20 mouse cellular contexts compared by ENCODE assay signal in the genomic region with DNA sequence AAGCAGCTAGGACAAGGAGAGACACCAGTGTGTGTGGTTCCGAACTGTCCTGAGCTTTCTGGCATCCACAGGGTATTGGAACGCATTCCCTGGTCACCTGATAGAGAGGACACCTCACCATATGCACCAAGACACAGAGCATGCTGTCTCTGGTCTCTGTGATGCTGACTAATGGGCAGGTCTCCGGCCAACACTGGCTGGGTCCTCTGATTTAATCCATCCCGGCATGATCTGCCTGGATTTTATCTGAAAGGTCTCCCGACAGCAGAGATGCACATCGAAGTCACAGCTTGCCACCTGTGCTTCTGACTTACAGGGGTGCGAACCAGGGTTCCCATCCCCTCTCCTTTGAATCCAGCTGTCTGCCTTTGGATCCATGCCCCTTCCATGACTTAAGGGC.
DNase-seq lines count a peak whose midpoint lies in the region; ATAC-seq and TF ChIP-seq lines count a peak whose summit lies in the region.
"Had no signal": no experiment of that assay in that cellular context is flagged by ENCODE, and none has a peak within 500 bp of the region (broad histone marks: within the 10 kb centered on the region; RNA-seq: fewer than 3 reads in every experiment).

No protein-coding gene starts in this region.

- DNase-seq in forebrain, embryonic 10.5 days (ENCODE audit: extremely low spot score, low spot score) = no peak
- DNase-seq in midbrain, embryonic 14.5 days = no peak
- DNase-seq in midbrain, embryonic 10.5 days (ENCODE audit: low spot score) = no peak
- DNase-seq in cerebellum, postnatal 36 days = peak; percentile 64 to 68
- DNase-seq in ovary, adult 18-20 months (ENCODE audit: low spot score) = no peak
- DNase-seq: adrenal gland, postnatal 36 days; gastrocnemius, postnatal 36 days; kidney, adult 11 months; layer of hippocampus, postnatal 36 days had no signal

- H3K27me3 ChIP-seq in forebrain, embryonic 13.5 days = no peaks in the 10 kb centered on the region
- peaks cover 43% of the 10 kb centered on the region for H3K27me3 ChIP-seq in forebrain, embryonic 10.5 days (ENCODE audit: poor library complexity, severe bottlenecking)
- H3K27me3 ChIP-seq in midbrain, embryonic 14.5 days (ENCODE audit: control insufficient read depth, insufficient read depth, low read length) = no peaks in the 10 kb centered on the region
- peaks cover 31% of the 10 kb centered on the region for H3K27me3 ChIP-seq in midbrain, embryonic 10.5 days (ENCODE audit: low read depth, poor library complexity, severe bottlenecking)
- no peaks in the 10 kb centered on the region for H3K27me3 ChIP-seq in intestine, postnatal 0 days (replicated peaks; ENCODE audit: control insufficient read depth, insufficient read depth, low read length)

- TF ChIP-seq POLR2A in olfactory bulb, adult 2 months (IDR thresholded peaks at IDR 0.05; ENCODE audit: insufficient read depth, low read depth, low read length) = no peak

- no peak for TF ChIP-seq CTCF in olfactory bulb, adult 2 months (IDR thresholded peaks at IDR 0.05; ENCODE audit: insufficient read depth, low read depth, low read length)
- no peak for TF ChIP-seq CTCF in intestine, postnatal 0 days (IDR thresholded peaks at IDR 0.05; ENCODE audit: low read depth)

- no peak overlapping the region for H3K9ac ChIP-seq in forebrain, embryonic 13.5 days
- no peak overlapping the region for H3K9ac ChIP-seq in midbrain, embryonic 14.5 days (replicated peaks; ENCODE audit: low read length)
- H3K9ac ChIP-seq in intestine, postnatal 0 days (ENCODE audit: low read depth, low read length) = no peak overlapping the region
- H3K9ac ChIP-seq: embryonic facial prominence, embryonic 15.5 days; heart, embryonic 15.5 days; liver, embryonic 14.5 days; lung, embryonic 15.5 days; midbrain, embryonic 12.5 days had no signal

- H3K36me3 ChIP-seq in forebrain, embryonic 13.5 days (ENCODE audit: poor library complexity, severe bottlenecking) = no peaks in the 10 kb centered on the region
- no peaks in the 10 kb centered on the region for H3K36me3 ChIP-seq in forebrain, embryonic 10.5 days (replicated peaks)
- H3K36me3 ChIP-seq in midbrain, embryonic 14.5 days (ENCODE audit: control insufficient read depth, insufficient read depth, low read length) = no peaks in the 10 kb centered on the region
- H3K36me3 ChIP-seq in midbrain, embryonic 10.5 days = no peaks in the 10 kb centered on the region
- H3K36me3 ChIP-seq in intestine, postnatal 0 days (ENCODE audit: control insufficient read depth, insufficient read depth) = no peaks in the 10 kb centered on the region
- H3K36me3 ChIP-seq: embryonic facial prominence, embryonic 15.5 days; heart, embryonic 15.5 days; lung, embryonic 15.5 days; midbrain, embryonic 12.5 days had no signal

- 0 out of 2 replicates have a peak overlapping the region, but pooled peaks have one; percentile 68 for H3K27ac ChIP-seq in forebrain, embryonic 13.5 days
- no peak overlapping the region for H3K27ac ChIP-seq in forebrain, embryonic 10.5 days
- H3K27ac ChIP-seq in midbrain, embryonic 14.5 days (replicated peaks; ENCODE audit: low read depth, low read length) = 0 out of 2 replicates have a peak overlapping the region, but pooled peaks have one; percentile 38
- no peak overlapping the region for H3K27ac ChIP-seq in midbrain, embryonic 10.5 days (replicated peaks)
- peak overlapping the region; percentile 30; the same call in 1 of the 2 replicates for H3K27ac ChIP-seq in olfactory bulb, adult 2 months (ENCODE audit: insufficient read depth, low read depth, low read length)
- H3K27ac ChIP-seq in intestine, postnatal 0 days (ENCODE audit: low read depth, low read length) = no peak overlapping the region
- H3K27ac ChIP-seq: embryonic facial prominence, embryonic 15.5 days; heart, embryonic 15.5 days; kidney, postnatal 0 days; liver, embryonic 14.5 days; lung, embryonic 15.5 days; macrophage; midbrain, embryonic 12.5 days; stomach, postnatal 0 days had no signal

- ATAC-seq in forebrain, embryonic 13.5 days = no peak
- no peak for ATAC-seq in midbrain, embryonic 14.5 days (ENCODE audit: low FRiP score, low TSS enrichment)
- no peak for ATAC-seq in intestine, postnatal 0 days

- H3K4me3 ChIP-seq in forebrain, embryonic 13.5 days = no peak overlapping the region
- no peak overlapping the region for H3K4me3 ChIP-seq in forebrain, embryonic 10.5 days
- H3K4me3 ChIP-seq in midbrain, embryonic 14.5 days (replicated peaks; ENCODE audit: low read depth, low read length) = no peak overlapping the region
- no peak overlapping the region for H3K4me3 ChIP-seq in midbrain, embryonic 10.5 days
- no peak overlapping the region for H3K4me3 ChIP-seq in olfactory bulb, adult 2 months (ENCODE audit: insufficient read depth, low read depth, low read length)
- no peak overlapping the region for H3K4me3 ChIP-seq in intestine, postnatal 0 days (ENCODE audit: low read depth, low read length)
- H3K4me3 ChIP-seq: embryonic facial prominence, embryonic 15.5 days; heart, embryonic 15.5 days; lung, embryonic 15.5 days; midbrain, embryonic 12.5 days had no signal

- peaks cover 29% of the 10 kb centered on the region for H3K4me1 ChIP-seq in forebrain, embryonic 13.5 days
- peaks cover 20% of the 10 kb centered on the region for H3K4me1 ChIP-seq in forebrain, embryonic 10.5 days
- peaks cover 21% of the 10 kb centered on the region for H3K4me1 ChIP-seq in midbrain, embryonic 14.5 days (ENCODE audit: control insufficient read depth, insufficient read depth, low read length)
- H3K4me1 ChIP-seq in midbrain, embryonic 10.5 days = peaks cover 20% of the 10 kb centered on the region
- H3K4me1 ChIP-seq in olfactory bulb, adult 2 months (ENCODE audit: control insufficient read depth, insufficient read depth, low read length) = peaks cover 25% of the 10 kb centered on the region
- peaks cover 5% of the 10 kb centered on the region; the same call in 1 of the 2 replicates for H3K4me1 ChIP-seq in intestine, postnatal 0 days (replicated peaks; ENCODE audit: control insufficient read depth, insufficient read depth, low read length)

- 69% methylated on average over 7 of the region's 7 CpGs for WGBS in forebrain, embryonic 13.5 days
- WGBS in forebrain, embryonic 10.5 days = 74% methylated on average over 7 of the region's 7 CpGs
- WGBS in midbrain, embryonic 14.5 days = 67% methylated on average over 7 of the region's 7 CpGs
- 82% methylated on average over 7 of the region's 7 CpGs for WGBS in midbrain, embryonic 10.5 days
- WGBS in olfactory bulb, adult 2 months = 84% methylated on average over 7 of the region's 7 CpGs
- WGBS in intestine, postnatal 0 days = 72% methylated on average over 7 of the region's 7 CpGs

- no peaks in the 10 kb centered on the region for H3K9me3 ChIP-seq in forebrain, embryonic 13.5 days (replicated peaks)
- H3K9me3 ChIP-seq in forebrain, embryonic 10.5 days = no peaks in the 10 kb centered on the region; the same call in 1 of the 2 replicates
- no peaks in the 10 kb centered on the region for H3K9me3 ChIP-seq in midbrain, embryonic 14.5 days (ENCODE audit: control insufficient read depth, low read length)
- H3K9me3 ChIP-seq in midbrain, embryonic 10.5 days (replicated peaks) = 0 out of 2 replicates have a peak, but pooled peaks cover 3% of the 10 kb centered on the region
- no peaks in the 10 kb centered on the region for H3K9me3 ChIP-seq in intestine, postnatal 0 days (ENCODE audit: control insufficient read depth)
- H3K9me3 ChIP-seq: embryonic facial prominence, embryonic 15.5 days; heart, embryonic 15.5 days; lung, embryonic 15.5 days; midbrain, embryonic 12.5 days had no signal

- H3K4me2 ChIP-seq in forebrain, embryonic 13.5 days = 0 out of 2 replicates have a peak overlapping the region, but pooled peaks have one; percentile 55
- no peak overlapping the region for H3K4me2 ChIP-seq in midbrain, embryonic 14.5 days (ENCODE audit: low read length)
- H3K4me2 ChIP-seq in intestine, postnatal 0 days (replicated peaks; ENCODE audit: low read depth) = no peak overlapping the region
- H3K4me2 ChIP-seq: embryonic facial prominence, embryonic 15.5 days; heart, embryonic 15.5 days; lung, embryonic 15.5 days; midbrain, embryonic 12.5 days had no signal

Comparison
In these comparisons a context has a peak if more than half of its experiments do, and no peak if none do; other contexts are left out.
1. H3K27ac ChIP-seq: peak in forebrain, embryonic 13.5 days (single experiment), midbrain, embryonic 14.5 days (single experiment) and olfactory bulb, adult 2 months (single experiment); none in forebrain, embryonic 10.5 days (single experiment), midbrain, embryonic 10.5 days (single experiment) and intestine, postnatal 0 days (single experiment).
2. DNase-seq: peak in cerebellum, postnatal 36 days (2 of 2); none in forebrain, embryonic 10.5 days (single experiment), midbrain, embryonic 14.5 days (single experiment), midbrain, embryonic 10.5 days (single experiment) and ovary, adult 18-20 months (single experiment).